8 mouse cellular contexts compared by ENCODE assay signal in genomic region chr11:73281528-73282027, GRCm38 (mm10). TPM values are rescaled to one million over a fixed set of nuclear protein-coding genes. Genes with fewer than 3 reads are reported as not detected.
A peak's percentile ranks its signal among the peaks of the same experiment; 100 is the strongest.
DNase-seq lines count a peak whose midpoint lies in the region; ATAC-seq and TF ChIP-seq lines count a peak whose summit lies in the region.

No protein-coding gene starts in this region.

- H3K4me2 ChIP-seq in forebrain, postnatal 0 days (ENCODE audit: low read depth), result peak overlapping the region; percentile 50
- H3K4me2 ChIP-seq in hindbrain, embryonic 11.5 days (replicated peaks; ENCODE audit: low read depth, low read length), result peak overlapping the region; percentile 37
- peak overlapping the region; percentile 54 for H3K4me2 ChIP-seq in lung, embryonic 14.5 days

- peak overlapping the region; percentile 51 for H3K9ac ChIP-seq in forebrain, postnatal 0 days
- peak overlapping the region; percentile 8; the same call in 1 of the 2 replicates for H3K9ac ChIP-seq in hindbrain, embryonic 11.5 days (ENCODE audit: low read depth, low read length)
- peak overlapping the region; percentile 39; the same call in 1 of the 2 replicates for H3K9ac ChIP-seq in lung, embryonic 14.5 days

- no peaks in the 10 kb centered on the region for H3K4me1 ChIP-seq in cerebellum, adult 2 months (ENCODE audit: control insufficient read depth, insufficient read depth, low read length)
- H3K4me1 ChIP-seq in forebrain, postnatal 0 days (ENCODE audit: insufficient read depth), result no peaks in the 10 kb centered on the region
- H3K4me1 ChIP-seq in hindbrain, embryonic 11.5 days (replicated peaks; ENCODE audit: control insufficient read depth, insufficient read depth, low read length), result no peaks in the 10 kb centered on the region; the same call in 1 of the 2 replicates
- H3K4me1 ChIP-seq in lung, embryonic 14.5 days (ENCODE audit: insufficient read depth), result peaks cover 3% of the 10 kb centered on the region

- peak overlapping the region; percentile 64 for H3K4me3 ChIP-seq in cerebellum, adult 2 months (replicated peaks; ENCODE audit: insufficient read depth, low read depth, low read length)
- peak overlapping the region; percentile 34 for H3K4me3 ChIP-seq in forebrain, postnatal 0 days (ENCODE audit: low read depth, low read length)
- H3K4me3 ChIP-seq in hindbrain, embryonic 11.5 days (ENCODE audit: low read depth, low read length), result peak overlapping the region; percentile 26; the same call in 1 of the 2 replicates
- peak overlapping the region; percentile 23 for H3K4me3 ChIP-seq in lung, embryonic 14.5 days (ENCODE audit: low read depth, low read length)

- TF ChIP-seq POLR2A in cerebellum, adult 2 months (IDR thresholded peaks at IDR 0.05; ENCODE audit: borderline replicate concordance, insufficient read depth, low read length), result no peak

- DNase-seq in ES-CJ7 (ENCODE audit: low read depth, low spot score), result peak; percentile 90
- DNase-seq in cerebellum, adult 2 months, result peak; percentile 61 to 72
- peak; percentile 81 for DNase-seq in forebrain, postnatal 0 days
- DNase-seq in hindbrain, embryonic 11.5 days (ENCODE audit: low spot score), result peak; percentile 59
- DNase-seq in layer of hippocampus, adult 9-11 months, result peak; percentile 83
- DNase-seq in lung, embryonic 14.5 days, result peak; percentile 74
- peak; percentile 39 for DNase-seq in ovary, postnatal 36 days (ENCODE audit: low spot score)
- DNase-seq in urinary bladder, postnatal 14 days (ENCODE audit: low spot score), result peak; percentile 72

- H3K9me3 ChIP-seq in forebrain, postnatal 0 days (ENCODE audit: low read length), result no peaks in the 10 kb centered on the region
- no peaks in the 10 kb centered on the region for H3K9me3 ChIP-seq in hindbrain, embryonic 11.5 days (ENCODE audit: control insufficient read depth, low read length)
- H3K9me3 ChIP-seq in lung, embryonic 14.5 days (ENCODE audit: low read depth, low read length), result no peaks in the 10 kb centered on the region

- H3K36me3 ChIP-seq in forebrain, postnatal 0 days (ENCODE audit: insufficient read depth), result no peaks in the 10 kb centered on the region
- no peaks in the 10 kb centered on the region for H3K36me3 ChIP-seq in hindbrain, embryonic 11.5 days (ENCODE audit: control insufficient read depth, insufficient read depth, low read length)
- H3K36me3 ChIP-seq in lung, embryonic 14.5 days (ENCODE audit: insufficient read depth), result no peaks in the 10 kb centered on the region

- peak; percentile 49 for TF ChIP-seq CTCF in cerebellum, adult 2 months (IDR thresholded peaks at IDR 0.05; ENCODE audit: borderline replicate concordance, insufficient read depth, low read depth, low read length)
- TF ChIP-seq CTCF in forebrain, postnatal 0 days (IDR thresholded peaks at IDR 0.05; ENCODE audit: low read depth), result peak; percentile 66
- peak; percentile 54 for TF ChIP-seq CTCF in lung, embryonic 14.5 days (IDR thresholded peaks at IDR 0.05; ENCODE audit: low read depth)

- 2% methylated on average over 16 of the region's 16 CpGs for WGBS in cerebellum, adult 2 months
- 3% methylated on average over 16 of the region's 16 CpGs for WGBS in forebrain, postnatal 0 days
- 4% methylated on average over 16 of the region's 16 CpGs for WGBS in hindbrain, embryonic 11.5 days
- WGBS in lung, embryonic 14.5 days, result 4% methylated on average over 16 of the region's 16 CpGs

- H3K27me3 ChIP-seq in cerebellum, adult 2 months (ENCODE audit: control insufficient read depth, insufficient read depth, low read length), result no peaks in the 10 kb centered on the region
- no peaks in the 10 kb centered on the region for H3K27me3 ChIP-seq in forebrain, postnatal 0 days (ENCODE audit: insufficient read depth, low read length)
- no peaks in the 10 kb centered on the region for H3K27me3 ChIP-seq in hindbrain, embryonic 11.5 days (ENCODE audit: control insufficient read depth, insufficient read depth, low read length)
- no peaks in the 10 kb centered on the region for H3K27me3 ChIP-seq in lung, embryonic 14.5 days (ENCODE audit: insufficient read depth, low read length)

- peak; percentile 97 for ATAC-seq in forebrain, postnatal 0 days
- peak; percentile 72 for ATAC-seq in hindbrain, embryonic 11.5 days (ENCODE audit: low FRiP score)
- ATAC-seq in lung, embryonic 14.5 days (ENCODE audit: insufficient read depth), result peak; percentile 67; the same call in 1 of the 2 replicates

- no peak overlapping the region for H3K27ac ChIP-seq in cerebellum, adult 2 months (ENCODE audit: insufficient read depth, low read length)
- peak overlapping the region; percentile 40; the same call in 1 of the 2 replicates for H3K27ac ChIP-seq in forebrain, postnatal 0 days (ENCODE audit: low read depth, low read length)
- no peak overlapping the region for H3K27ac ChIP-seq in hindbrain, embryonic 11.5 days (ENCODE audit: low read depth, low read length)
- H3K27ac ChIP-seq in lung, embryonic 14.5 days (ENCODE audit: low read depth), result no peak overlapping the region

RNA-seq across cellular contexts. Expression of gene Trpv3, which starts 14.4 kb away (rescaled TPM):
- polyA plus RNA-seq in cerebellum, adult 2 months (2012; rRNA removed), result 0.19 and 0.46 TPM in 2 replicates
- 0.29 and 0.31 TPM in 2 replicates for total RNA-seq in forebrain, postnatal 0 days (2014; rRNA removed)
- 0.05 and 0.13 TPM in 2 replicates for polyA plus RNA-seq in forebrain, postnatal 0 days (2015; fragmentation: Nextera tagmentation; extraction: Ambion mirVana)
- 0.03 TPM in 1 of 2 replicates, not detected in the other for polyA plus RNA-seq in hindbrain, embryonic 11.5 days (2014; fragmentation: Nextera tagmentation; extraction: Ambion mirVana)
- polyA plus RNA-seq in lung, embryonic 14.5 days (2014; fragmentation: Nextera tagmentation; extraction: Ambion mirVana), result 0.09 and 0.18 TPM in 2 replicates

RNA-seq across cellular contexts. Expression of gene Trpv1, which starts 47.5 kb away (rescaled TPM):
- polyA plus RNA-seq in cerebellum, adult 2 months (2012; rRNA removed), result 0.16 and 0.33 TPM in 2 replicates
- total RNA-seq in forebrain, postnatal 0 days (2014; rRNA removed), result 0.38 TPM in 2 replicates
- 0.22 and 0.38 TPM in 2 replicates for polyA plus RNA-seq in forebrain, postnatal 0 days (2015; fragmentation: Nextera tagmentation; extraction: Ambion mirVana)
- polyA plus RNA-seq in hindbrain, embryonic 11.5 days (2014; fragmentation: Nextera tagmentation; extraction: Ambion mirVana), result 0.13 TPM in 1 of 2 replicates, not detected in the other
- polyA plus RNA-seq in lung, embryonic 14.5 days (2014; fragmentation: Nextera tagmentation; extraction: Ambion mirVana), result not detected in 2 replicates

RNA-seq across cellular contexts. Expression of gene Aspa, which starts 47.8 kb away (rescaled TPM):
- polyA plus RNA-seq in cerebellum, adult 2 months (2012; rRNA removed), result 44.8 and 57.9 TPM in 2 replicates
- total RNA-seq in forebrain, postnatal 0 days (2014; rRNA removed), result 3.5 and 4.3 TPM in 2 replicates
- 4.0 and 4.1 TPM in 2 replicates for polyA plus RNA-seq in forebrain, postnatal 0 days (2015; fragmentation: Nextera tagmentation; extraction: Ambion mirVana)
- polyA plus RNA-seq in hindbrain, embryonic 11.5 days (2014; fragmentation: Nextera tagmentation; extraction: Ambion mirVana), result 0.56 and 0.97 TPM in 2 replicates
- 0.50 and 0.70 TPM in 2 replicates for polyA plus RNA-seq in lung, embryonic 14.5 days (2014; fragmentation: Nextera tagmentation; extraction: Ambion mirVana)

RNA-seq across cellular contexts. Expression of gene Gm49340, which starts 48.0 kb away (rescaled TPM):
- not detected in 2 replicates for polyA plus RNA-seq in cerebellum, adult 2 months (2012; rRNA removed)
- total RNA-seq in forebrain, postnatal 0 days (2014; rRNA removed), result not detected in 2 replicates
- polyA plus RNA-seq in forebrain, postnatal 0 days (2015; fragmentation: Nextera tagmentation; extraction: Ambion mirVana), result not detected in 2 replicates
- not detected in 2 replicates for polyA plus RNA-seq in hindbrain, embryonic 11.5 days (2014; fragmentation: Nextera tagmentation; extraction: Ambion mirVana)
- polyA plus RNA-seq in lung, embryonic 14.5 days (2014; fragmentation: Nextera tagmentation; extraction: Ambion mirVana), result not detected in 2 replicates

RNA-seq across cellular contexts. Expression of gene Spata22, which starts 48.0 kb away (rescaled TPM):
- polyA plus RNA-seq in cerebellum, adult 2 months (2012; rRNA removed), result 0.08 and 0.22 TPM in 2 replicates
- total RNA-seq in forebrain, postnatal 0 days (2014; rRNA removed), result 0.15 TPM in 1 of 2 replicates, not detected in the other
- 0.12 TPM in 1 of 2 replicates, not detected in the other for polyA plus RNA-seq in forebrain, postnatal 0 days (2015; fragmentation: Nextera tagmentation; extraction: Ambion mirVana)
- polyA plus RNA-seq in hindbrain, embryonic 11.5 days (2014; fragmentation: Nextera tagmentation; extraction: Ambion mirVana), result not detected in 2 replicates
- polyA plus RNA-seq in lung, embryonic 14.5 days (2014; fragmentation: Nextera tagmentation; extraction: Ambion mirVana), result not detected in 2 replicates

Comparison
In these comparisons a context has a peak if more than half of its experiments do, and no peak if none do; other contexts are left out.
1. DNase-seq: peak in every context shown above with its lines; median percentile 90 in ES-CJ7; 83 in layer of hippocampus, adult 9-11 months; 81 in forebrain, postnatal 0 days; 74 in lung, embryonic 14.5 days; 72 in urinary bladder, postnatal 14 days; 66 in cerebellum, adult 2 months; 59 in hindbrain, embryonic 11.5 days; 39 in ovary, postnatal 36 days.